Mouse (Mus musculus) liver, embryonic 14.5 days (tissue): ENCODE measurements around the gene Igfbp7. TPM values are rescaled to one million over a fixed set of nuclear protein-coding genes. Genes with fewer than 3 reads are reported as not detected.

Experiments used
- ATAC-seq: fragments of 200-750 bp; cut with Nextera tagmentation; 2 replicates; pipeline ENCODE4 v1.8.0; 2017; ENCODE audit warnings: moderate number of reproducible peaks, mild to moderate bottlenecking, moderate library complexity; ENCODE audit not compliant: insufficient read depth
- DNase-seq, 3 experiments: peaks; one replicate each; pipeline ENCODE4 v3.0.0-alpha.2; 2012 to 2013; ENCODE audit warnings: low read depth in 3 of 3, low spot score in 3 of 3
- H3K27ac ChIP-seq: fragments of 300-500 bp; sonication (generic); 2 replicates; pipeline ENCODE4 v1.5.1; 2014; ENCODE audit warnings: moderate library complexity, mild to moderate bottlenecking, control low read depth, inconsistent platforms
- H3K27me3 ChIP-seq: fragments of 300-500 bp; sonication (generic); 2 replicates; pipeline ENCODE4 v1.6.1; 2014; ENCODE audit warnings: mild to moderate bottlenecking, low read length, moderate library complexity; ENCODE audit not compliant: control insufficient read depth, insufficient read depth
- H3K36me3 ChIP-seq: fragments of 300-500 bp; sonication (generic); replicated peaks from 2 replicates; pipeline ENCODE4 v1.6.1; 2014; ENCODE audit warnings: low read depth; ENCODE audit not compliant: control insufficient read depth, insufficient read depth
- H3K4me1 ChIP-seq, 2 experiments: fragments of 200-500 bp in 1 of 2; fragments of 300-500 bp in 1 of 2; sonication (generic) in 1 of 2; replicated peaks; 2 replicates each; pipeline ENCODE4 v1.6.1; 2012 to 2014; ENCODE audit warnings: antibody characterized with exemption in 1 of 2, inconsistent platforms in 1 of 2, low read length in 1 of 2; ENCODE audit not compliant: control insufficient read depth in 2 of 2, insufficient read depth in 2 of 2
- H3K4me2 ChIP-seq: fragments of 300-500 bp; sonication (generic); 2 replicates; pipeline ENCODE4 v1.6.1; 2014; ENCODE audit warnings: low read depth, mild to moderate bottlenecking, control low read depth, moderate library complexity
- H3K4me3 ChIP-seq, 2 experiments: fragments of 200-500 bp in 1 of 2; fragments of 300-500 bp in 1 of 2; sonication (generic) in 1 of 2; 2 replicates each; pipeline ENCODE4 v1.5.1; 2012 to 2014; ENCODE audit warnings: low read depth in 2 of 2, low read length in 2 of 2, mild to moderate bottlenecking in 2 of 2, control low read depth in 1 of 2, inconsistent platforms in 1 of 2, moderate library complexity in 1 of 2; ENCODE audit not compliant: insufficient read depth in 1 of 2
- H3K9ac ChIP-seq: fragments of 300-500 bp; sonication (generic); replicated peaks from 2 replicates; pipeline ENCODE4 v1.6.1; 2014; ENCODE audit warnings: mild to moderate bottlenecking, control low read depth, moderate library complexity
- H3K9me3 ChIP-seq: fragments of 300-500 bp; sonication (generic); 2 replicates; pipeline ENCODE4 v1.6.1; 2016; ENCODE audit warnings: low read length, mixed read lengths; ENCODE audit not compliant: control insufficient read depth
- CTCF ChIP-seq: IDR thresholded peaks from 2 replicates; pipeline ENCODE4 v1.5.1; 2016; ENCODE audit warnings: antibody characterized with exemption, low read depth, control low read depth
- EP300 ChIP-seq: IDR thresholded peaks from 2 replicates; pipeline ENCODE4 v1.6.1; 2016; ENCODE audit warnings: antibody characterized with exemption, low read depth
- WGBS: fragments of 180-500 bp; shearing (Covaris S2); extraction: QIAGEN DNeasy Blood & Tissue Kit; methylation state at CpG from one replicate; pipeline ENCODE4 v1.1.7; 2014; ENCODE audit not compliant: insufficient replicate concordance; 5-methylcytosine and 5-hydroxymethylcytosine counted together
- polyA plus RNA-seq, 2 experiments: library from polyadenylated mRNA; depleted of rRNA in 1 of 2; stranded (reverse) in 1 of 2; unstranded in 1 of 2; fragments of >200 nt; fragmentation: Nextera tagmentation in 1 of 2; extraction: Ambion mirVana in 1 of 2; gene quantifications; 2 replicates each; pipeline versions ENCODE4 v1.2.1 to v1.2.3; 2012 to 2014

The Igfbp7 gene
- polyA plus RNA-seq, 2 experiments, result 14.5 to 16.7 TPM

GRCm38 (mm10) chr5:77432446-77432845, 24.6 kb upstream of the Igfbp7 start:
- no peaks in the 10 kb centered on the region for H3K36me3 ChIP-seq
- H3K4me3 ChIP-seq, result no peak overlapping the region
- DNase-seq (no peak), ATAC-seq (no peak)
- H3K9me3 ChIP-seq, result no peaks in the 10 kb centered on the region
- no peaks in the 10 kb centered on the region for H3K4me1 ChIP-seq
- no peak overlapping the region for H3K9ac ChIP-seq
- WGBS, result 57% methylated on average over 2 of the region's 2 CpGs
- no peak overlapping the region for H3K27ac ChIP-seq
- TF ChIP-seq CTCF (no peak), EP300 (no peak)
- no peaks in the 10 kb centered on the region for H3K27me3 ChIP-seq
- no peak overlapping the region for H3K4me2 ChIP-seq

- ATAC-seq, result no peak
Measured at GRCm38 (mm10) chr5:77431068-77431467, 23.2 kb upstream of the Igfbp7 start.

GRCm38 (mm10) chr5:77430471-77430870, 22.6 kb upstream of the Igfbp7 start:
- ATAC-seq (no peak), DNase-seq (no peak)
- TF ChIP-seq CTCF (no peak), EP300 (no peak)
- no peaks in the 10 kb centered on the region for H3K4me1 ChIP-seq
- no peaks in the 10 kb centered on the region for H3K9me3 ChIP-seq
- no peak overlapping the region for H3K9ac ChIP-seq
- no peaks in the 10 kb centered on the region for H3K27me3 ChIP-seq
- H3K27ac ChIP-seq, result no peak overlapping the region
- no peak overlapping the region for H3K4me3 ChIP-seq
- H3K4me2 ChIP-seq, result no peak overlapping the region
- 70% methylated on average over 11 of the region's 11 CpGs for WGBS
- no peaks in the 10 kb centered on the region for H3K36me3 ChIP-seq

More at GRCm38 (mm10) chr5:77431068-77431467, 23.2 kb upstream of the Igfbp7 start:
- Histone ChIP-seq H3K4me1 (no peaks in the 10 kb centered on the region), H3K4me3 (no peak overlapping the region), H3K4me2 (no peak overlapping the region), H3K27ac (no peak overlapping the region), H3K36me3 (no peaks in the 10 kb centered on the region), H3K9ac (no peak overlapping the region), H3K27me3 (no peaks in the 10 kb centered on the region), H3K9me3 (no peaks in the 10 kb centered on the region)
- TF ChIP-seq EP300, result no peak
- TF ChIP-seq CTCF, result no peak
- no peak for DNase-seq
- WGBS, result 71% methylated on average over 9 of the region's 9 CpGs

GRCm38 (mm10) chr5:77430049-77430448, 22.2 kb upstream of the Igfbp7 start:
- H3K4me3 ChIP-seq, result no peak overlapping the region
- DNase-seq, result no peak

GRCm38 (mm10) chr5:77428526-77428925, 20.7 kb upstream of the Igfbp7 start:
- 58% methylated on average over 4 of the region's 4 CpGs for WGBS

More at GRCm38 (mm10) chr5:77430049-77430448, 22.2 kb upstream of the Igfbp7 start:
- no peak for TF ChIP-seq CTCF
- no peak for TF ChIP-seq EP300
- Histone ChIP-seq H3K4me2 (no peak overlapping the region), H3K36me3 (no peaks in the 10 kb centered on the region), H3K4me1 (no peaks in the 10 kb centered on the region), H3K9me3 (no peaks in the 10 kb centered on the region), H3K9ac (no peak overlapping the region), H3K27me3 (no peaks in the 10 kb centered on the region), H3K27ac (no peak overlapping the region)
- no peak for ATAC-seq
- WGBS, result 73% methylated on average over 4 of the region's 4 CpGs

More at GRCm38 (mm10) chr5:77428526-77428925, 20.7 kb upstream of the Igfbp7 start:
- Histone ChIP-seq H3K4me3 (no peak overlapping the region), H3K4me2 (no peak overlapping the region), H3K36me3 (no peaks in the 10 kb centered on the region), H3K9ac (no peak overlapping the region), H3K27ac (no peak overlapping the region), H3K27me3 (no peaks in the 10 kb centered on the region), H3K9me3 (no peaks in the 10 kb centered on the region), H3K4me1 (no peaks in the 10 kb centered on the region)
- TF ChIP-seq EP300 (no peak), CTCF (no peak)
- DNase-seq (no peak), ATAC-seq (no peak)
